Mouse (Mus musculus) midbrain, embryonic 13.5 days (tissue): ENCODE measurements around the gene Vmo1. TPM values are rescaled to one million over a fixed set of nuclear protein-coding genes. Genes with fewer than 3 reads are reported as not detected.
"Not testable (repeated sequence)": the region's sequence is repeated elsewhere in the genome, so short reads cannot be mapped to it uniquely, and the experiment has no call there.

Experiments
- ATAC-seq: fragments of 200-750 bp; cut with Nextera tagmentation; 2 replicates; pipeline ENCODE4 v1.8.0; 2017; ENCODE audit warnings: mild to moderate bottlenecking, moderate TSS enrichment, moderate library complexity
- H3K27ac ChIP-seq: fragments of 300-500 bp; sonication (generic); 2 replicates; pipeline ENCODE4 v1.5.1; 2015; ENCODE audit warnings: inconsistent platforms, mild to moderate bottlenecking, moderate library complexity
- H3K27me3 ChIP-seq: fragments of 300-500 bp; sonication (generic); 2 replicates; pipeline ENCODE4 v1.6.1; 2015; ENCODE audit warnings: mild to moderate bottlenecking, inconsistent platforms
- H3K36me3 ChIP-seq: fragments of 300-500 bp; sonication (generic); 2 replicates; pipeline ENCODE4 v1.6.1; 2015; ENCODE audit warnings: mild to moderate bottlenecking, inconsistent platforms
- H3K4me1 ChIP-seq: fragments of 300-500 bp; sonication (generic); replicated peaks from 2 replicates; pipeline ENCODE4 v1.6.1; 2015; ENCODE audit warnings: inconsistent platforms
- H3K4me2 ChIP-seq: fragments of 300-500 bp; sonication (generic); replicated peaks from 2 replicates; pipeline ENCODE4 v1.6.1; 2015; ENCODE audit warnings: moderate library complexity, mild to moderate bottlenecking, inconsistent platforms
- H3K4me3 ChIP-seq: fragments of 300-500 bp; sonication (generic); replicated peaks from 2 replicates; pipeline ENCODE4 v1.5.1; 2015; ENCODE audit warnings: mild to moderate bottlenecking, inconsistent platforms
- H3K9ac ChIP-seq: fragments of 300-500 bp; sonication (generic); replicated peaks from 2 replicates; pipeline ENCODE4 v1.6.1; 2015; ENCODE audit warnings: mild to moderate bottlenecking, inconsistent platforms
- H3K9me3 ChIP-seq: fragments of 300-500 bp; sonication (generic); 2 replicates; pipeline ENCODE4 v1.6.1; 2016; ENCODE audit warnings: mild to moderate bottlenecking, inconsistent platforms
- WGBS: fragments of 180-500 bp; shearing (Covaris S2); methylation state at CpG from one replicate; pipeline ENCODE4 v1.1.7; 2015; 5-methylcytosine and 5-hydroxymethylcytosine counted together
- polyA plus RNA-seq: library from polyadenylated mRNA; unstranded; fragments of >200 nt; fragmentation: Nextera tagmentation; extraction: Ambion mirVana; gene quantifications from 2 replicates; pipeline ENCODE4 v1.2.1, GENCODE M21; 2015

The Vmo1 gene
- polyA plus RNA-seq, 1 experiment from 2014 or later = not detected

DNA sequence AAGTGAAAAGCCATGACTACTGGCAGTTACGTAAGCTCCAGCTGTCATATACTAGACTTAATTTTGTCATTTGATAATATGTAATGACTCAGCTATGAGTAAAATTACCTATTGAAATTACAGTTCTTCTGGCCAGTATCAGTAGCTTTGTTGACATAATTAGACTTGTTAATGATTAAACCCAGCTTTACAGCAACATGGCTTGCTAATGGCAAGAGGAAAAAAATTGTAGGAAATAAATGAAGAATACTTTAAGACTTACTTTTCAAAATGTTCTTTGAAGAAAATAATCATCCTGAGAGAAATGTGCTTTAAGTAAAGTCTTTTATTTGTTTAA, 14.0 kb downstream of the Vmo1 start:
- no peaks in the 10 kb centered on the region for H3K4me1 ChIP-seq
- H3K36me3 ChIP-seq = no peaks in the 10 kb centered on the region
- no peaks in the 10 kb centered on the region for H3K27me3 ChIP-seq
- no peaks in the 10 kb centered on the region for H3K9me3 ChIP-seq
- H3K4me2 ChIP-seq = no peak overlapping the region
- no peak for ATAC-seq
- no peak overlapping the region for H3K9ac ChIP-seq
- H3K4me3 ChIP-seq = no peak overlapping the region
- no peak overlapping the region for H3K27ac ChIP-seq
- 95% methylated on average over 1 of the region's 1 CpGs for WGBS

DNA sequence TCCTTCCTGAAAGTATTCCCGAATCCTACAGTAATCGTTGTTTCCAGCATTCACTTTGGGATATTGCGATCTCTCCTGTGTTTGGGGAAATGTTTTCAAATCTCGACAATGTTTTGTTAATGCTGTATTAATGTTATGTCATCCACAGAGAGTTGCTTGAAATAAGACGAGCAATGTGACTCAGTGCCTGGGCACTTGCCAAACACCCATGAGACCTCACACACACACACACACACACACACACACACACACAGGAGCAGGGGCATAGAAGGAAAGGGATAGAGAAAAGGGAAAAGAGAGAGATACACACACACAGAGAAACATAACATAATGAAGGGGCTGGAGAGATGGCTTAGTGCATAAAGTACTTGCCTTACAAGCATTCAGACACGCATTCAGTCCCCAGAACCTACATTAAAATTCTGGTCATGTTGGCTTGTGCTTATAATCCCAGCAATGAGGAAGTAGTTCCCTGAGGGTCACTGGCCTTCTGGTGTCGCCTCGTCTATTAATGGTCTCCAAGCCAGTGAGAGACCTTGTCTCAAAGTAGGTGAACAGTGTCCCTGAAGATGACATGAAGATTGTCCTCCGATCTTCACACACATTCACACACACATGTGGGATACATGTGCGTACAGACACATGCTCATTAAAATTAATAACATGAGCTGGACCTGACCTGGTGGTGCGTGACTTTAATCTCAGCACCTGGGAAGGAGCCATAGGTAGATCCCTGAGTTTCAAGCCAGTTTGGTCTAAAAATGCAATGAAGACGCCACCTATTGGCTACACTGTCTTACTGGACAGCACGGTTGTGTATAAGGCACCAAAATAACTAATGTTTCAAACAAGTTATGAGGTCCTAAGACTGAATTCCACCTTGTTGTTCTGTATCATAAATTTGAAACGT, 14.6 kb downstream of the Vmo1 start:
- Histone ChIP-seq H3K36me3 (no peaks in the 10 kb centered on the region), H3K4me3 (no peak overlapping the region), H3K4me1 (no peaks in the 10 kb centered on the region), H3K9me3 (no peaks in the 10 kb centered on the region), H3K9ac (no peak overlapping the region), H3K4me2 (no peak overlapping the region), H3K27ac (no peak overlapping the region), H3K27me3 (no peaks in the 10 kb centered on the region)
- 66% methylated on average over 14 of the region's 14 CpGs for WGBS
- ATAC-seq = no peak

DNA sequence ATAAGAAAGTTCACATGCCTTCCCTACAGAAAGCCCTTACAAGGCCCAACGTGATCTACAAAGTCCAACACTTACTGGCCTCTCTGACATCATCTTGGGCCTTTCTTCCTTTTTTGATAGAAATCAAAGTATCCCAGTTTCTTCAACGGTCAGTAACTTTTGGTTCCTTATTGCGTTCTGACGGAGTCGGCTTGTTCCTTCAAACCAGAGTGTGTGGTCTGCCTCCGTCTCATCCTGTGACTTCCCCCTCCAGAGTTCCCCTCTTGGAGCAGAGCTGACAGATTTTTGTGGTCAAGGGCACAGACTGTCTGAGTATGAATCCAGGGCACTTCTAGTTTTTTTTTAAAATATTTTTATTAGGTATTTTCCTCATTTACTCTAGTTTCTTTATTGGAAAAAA, 24.7 kb downstream of the Vmo1 start:
- WGBS = 89% methylated on average over 6 of the region's 6 CpGs
- H3K9ac ChIP-seq = no peak overlapping the region
- peaks cover 4% of the 10 kb centered on the region; the same call in 1 of the 2 replicates for H3K9me3 ChIP-seq
- no peaks in the 10 kb centered on the region for H3K36me3 ChIP-seq
- H3K4me2 ChIP-seq = no peak overlapping the region
- no peaks in the 10 kb centered on the region for H3K27me3 ChIP-seq
- no peak for ATAC-seq
- H3K4me3 ChIP-seq = no peak overlapping the region
- no peak overlapping the region for H3K27ac ChIP-seq
- H3K4me1 ChIP-seq = no peaks in the 10 kb centered on the region

DNA sequence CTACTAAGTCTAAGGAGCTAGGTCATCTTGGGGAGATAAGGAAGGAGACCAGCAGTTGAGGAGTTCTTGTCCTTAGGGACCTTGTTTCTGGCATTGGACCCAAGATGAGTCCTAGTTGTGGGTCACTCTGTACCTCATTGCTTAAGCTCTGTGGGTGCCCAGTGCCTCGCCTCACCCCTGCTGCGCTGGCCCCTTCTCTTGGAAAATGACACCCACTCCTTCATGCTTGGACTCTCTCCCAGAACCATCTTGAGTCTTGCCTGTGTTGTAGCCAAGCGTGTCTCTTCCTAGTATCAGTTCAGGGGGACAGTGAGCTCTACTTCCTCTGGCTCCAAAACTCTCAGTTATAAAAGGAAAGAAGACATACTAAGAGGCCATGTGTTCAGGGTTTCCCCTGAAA, 25.3 kb downstream of the Vmo1 start:
- H3K36me3 ChIP-seq = no peaks in the 10 kb centered on the region
- peaks cover 4% of the 10 kb centered on the region; the same call in 1 of the 2 replicates for H3K9me3 ChIP-seq
- H3K9ac ChIP-seq = no peak overlapping the region
- H3K4me1 ChIP-seq = no peaks in the 10 kb centered on the region
- no peak overlapping the region for H3K27ac ChIP-seq
- H3K4me2 ChIP-seq = no peak overlapping the region
- H3K4me3 ChIP-seq = no peak overlapping the region
- no peak for ATAC-seq
- H3K27me3 ChIP-seq = no peaks in the 10 kb centered on the region
- WGBS = 86% methylated on average over 3 of the region's 3 CpGs

DNA sequence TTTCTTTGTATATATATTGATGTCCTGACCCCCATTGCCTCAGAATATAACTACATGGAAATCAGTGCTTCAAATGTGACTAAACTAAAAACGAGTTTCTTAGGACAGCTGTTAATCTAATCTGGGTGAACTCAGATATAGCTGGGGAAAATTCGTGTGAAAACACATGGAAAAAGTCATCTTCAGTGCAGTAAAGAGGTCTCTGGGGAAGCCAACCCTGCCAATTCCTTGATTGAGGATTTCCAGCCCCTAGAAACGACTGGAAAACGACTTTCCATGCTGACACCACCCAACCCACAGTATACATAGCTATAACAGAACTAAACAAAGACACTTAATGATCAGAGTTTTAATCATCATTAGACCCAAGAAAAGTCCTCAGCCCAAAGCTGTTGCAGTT, 26.6 kb downstream of the Vmo1 start:
- Histone ChIP-seq H3K36me3 (no peaks in the 10 kb centered on the region), H3K4me3 (no peak overlapping the region), H3K27me3 (no peaks in the 10 kb centered on the region), H3K27ac (no peak overlapping the region), H3K4me2 (no peak overlapping the region), H3K4me1 (no peaks in the 10 kb centered on the region), H3K9ac (no peak overlapping the region), H3K9me3 (peaks cover 4% of the 10 kb centered on the region; the same call in 1 of the 2 replicates)
- WGBS = 53% methylated on average over 4 of the region's 4 CpGs
- ATAC-seq = no peak

DNA sequence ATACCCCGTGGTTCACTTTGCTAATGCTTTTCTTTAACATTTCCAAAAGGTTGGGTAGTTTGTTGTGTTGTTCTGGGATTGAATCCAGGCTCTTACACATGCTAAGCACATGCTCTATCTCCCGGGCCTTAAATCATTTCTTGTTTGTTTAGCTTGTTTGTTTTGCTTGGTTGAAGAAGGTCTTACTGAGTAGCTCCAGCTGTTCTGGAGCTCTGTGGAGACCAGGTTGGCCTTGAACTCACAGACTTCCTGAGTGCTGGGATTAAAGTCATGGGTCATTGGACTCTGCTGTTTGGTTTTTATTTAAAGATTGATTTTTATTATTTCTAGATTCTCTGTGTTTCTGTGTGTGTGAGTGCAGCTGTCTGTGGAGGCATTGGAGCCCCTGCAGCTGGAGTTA, 28.9 kb downstream of the Vmo1 start:
- no peak for ATAC-seq
- H3K4me2 ChIP-seq = no peak overlapping the region

DNA sequence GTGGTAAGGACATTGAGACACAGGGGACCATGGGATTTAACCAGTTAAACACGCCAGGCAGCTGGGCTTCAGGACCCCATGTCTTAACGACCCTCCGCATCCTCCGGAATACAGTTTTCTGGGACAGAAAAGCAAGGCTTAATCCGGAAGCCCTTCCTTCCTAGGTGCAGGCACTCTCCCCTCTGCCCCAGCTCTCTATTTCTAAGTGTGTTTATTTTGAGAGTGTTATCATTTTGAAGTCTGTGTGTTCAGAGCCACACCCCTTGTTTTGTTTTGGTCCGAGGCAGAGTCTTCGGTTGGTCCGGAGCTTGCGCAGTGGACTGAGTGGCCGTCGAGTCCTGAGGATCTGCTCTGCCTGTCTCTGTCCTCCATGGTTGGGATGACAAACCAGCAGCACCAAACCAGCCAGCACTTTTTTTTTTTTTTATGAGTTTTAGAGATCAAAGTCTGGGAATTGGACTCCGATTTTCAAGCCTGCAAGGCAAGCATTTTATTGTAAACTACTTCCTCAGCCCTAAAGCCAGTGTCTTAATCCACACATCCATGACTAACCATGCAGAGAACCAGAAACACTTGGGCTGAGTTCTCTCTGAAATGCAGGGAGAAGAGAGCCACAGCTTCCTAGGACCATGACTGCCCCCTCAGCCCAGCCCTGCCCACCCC, 39.4 kb downstream of the Vmo1 start:
- no peak overlapping the region for H3K9ac ChIP-seq
- H3K4me1 ChIP-seq = no peaks in the 10 kb centered on the region
- H3K27ac ChIP-seq = no peak overlapping the region
- ATAC-seq = no peak
- H3K4me2 ChIP-seq = no peak overlapping the region
- no peaks in the 10 kb centered on the region for H3K27me3 ChIP-seq
- WGBS = 73% methylated on average over 12 of the region's 12 CpGs
- H3K9me3 ChIP-seq = no peaks in the 10 kb centered on the region
- H3K36me3 ChIP-seq = no peaks in the 10 kb centered on the region
- H3K4me3 ChIP-seq = no peak overlapping the region

More for the DNA sequence above, 28.9 kb downstream of the Vmo1 start:
- H3K9ac ChIP-seq = no peak overlapping the region
- no peaks in the 10 kb centered on the region for H3K27me3 ChIP-seq
- no peaks in the 10 kb centered on the region for H3K4me1 ChIP-seq
- H3K27ac ChIP-seq = no peak overlapping the region
- 58% methylated on average over 2 of the region's 2 CpGs for WGBS
- no peak overlapping the region for H3K4me3 ChIP-seq
- H3K9me3 ChIP-seq = no peaks in the 10 kb centered on the region
- no peaks in the 10 kb centered on the region for H3K36me3 ChIP-seq

DNA sequence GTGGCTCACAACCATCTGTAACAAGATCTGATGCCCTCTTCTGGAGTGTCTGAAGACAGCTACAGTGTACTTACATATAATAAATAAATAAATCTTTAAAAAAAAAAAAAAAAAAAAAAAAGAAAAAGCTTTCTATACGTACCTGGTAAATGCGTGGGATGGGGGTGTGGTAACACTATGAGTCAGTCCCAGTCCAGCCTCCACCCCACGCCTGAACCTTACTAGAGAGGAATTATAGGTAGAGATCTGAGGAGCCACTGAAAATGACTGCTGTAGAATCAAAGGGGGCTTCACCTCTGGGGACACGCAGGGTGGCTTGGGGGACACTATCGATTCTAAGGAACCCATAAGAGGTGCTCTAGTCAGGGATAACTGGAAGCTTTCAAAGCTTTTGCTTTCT, 41.1 kb downstream of the Vmo1 start:
- not testable (repeated sequence) for H3K9me3 ChIP-seq, H3K4me3 ChIP-seq, H3K4me2 ChIP-seq, H3K9ac ChIP-seq, H3K36me3 ChIP-seq, ATAC-seq, H3K27me3 ChIP-seq, H3K27ac ChIP-seq, H3K4me1 ChIP-seq
- 88% methylated on average over 5 of the region's 5 CpGs for WGBS

DNA sequence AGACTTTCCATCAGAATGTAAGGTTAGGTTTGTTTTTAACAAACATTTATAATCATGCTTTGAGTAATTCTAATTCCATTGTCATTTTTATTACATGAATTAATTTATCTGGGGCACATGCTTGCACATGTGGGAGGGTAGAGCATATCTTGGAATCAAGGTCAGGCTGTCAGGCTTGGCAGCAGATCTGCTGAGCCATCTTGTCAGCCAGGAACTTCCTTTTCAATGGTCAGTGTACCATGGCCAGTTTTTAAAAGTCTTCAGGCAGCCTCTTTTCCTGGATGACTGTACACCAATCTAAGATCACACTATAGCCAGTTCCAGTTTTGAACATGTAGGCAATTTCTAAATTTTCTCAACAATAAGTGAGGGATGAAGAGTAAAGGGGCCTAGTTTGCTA, 41.7 kb downstream of the Vmo1 start:
- no peak for ATAC-seq
- no peaks in the 10 kb centered on the region for H3K27me3 ChIP-seq
- no peak overlapping the region for H3K9ac ChIP-seq
- no peak overlapping the region for H3K4me2 ChIP-seq
- no peaks in the 10 kb centered on the region for H3K9me3 ChIP-seq
- H3K27ac ChIP-seq = no peak overlapping the region
- no peaks in the 10 kb centered on the region for H3K4me1 ChIP-seq
- no peaks in the 10 kb centered on the region for H3K36me3 ChIP-seq
- H3K4me3 ChIP-seq = no peak overlapping the region

DNA sequence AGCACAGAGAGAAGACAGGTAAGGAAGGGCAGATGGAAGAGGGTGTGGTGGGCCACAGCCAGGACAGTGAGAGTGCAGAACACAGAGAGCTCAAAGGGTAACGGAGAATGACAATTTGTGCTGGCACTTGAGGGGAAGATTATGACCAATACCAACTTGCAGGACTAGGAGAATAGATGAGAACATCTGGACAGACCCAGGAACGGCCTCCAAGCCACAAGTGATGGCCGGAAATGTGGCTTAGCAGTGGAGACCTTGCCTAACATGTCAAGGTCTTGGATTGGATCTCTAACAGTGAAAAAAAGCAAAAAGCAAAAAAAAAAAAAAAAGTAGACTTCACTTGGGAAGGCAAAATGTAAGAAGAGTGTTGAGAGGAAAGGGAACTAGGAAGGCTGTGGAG, 44.7 kb downstream of the Vmo1 start:
- H3K27ac ChIP-seq = no peak overlapping the region
- H3K9me3 ChIP-seq = no peaks in the 10 kb centered on the region
- no peak overlapping the region for H3K9ac ChIP-seq
- 89% methylated on average over 3 of the region's 3 CpGs for WGBS
- no peaks in the 10 kb centered on the region for H3K36me3 ChIP-seq
- peaks cover 12% of the 10 kb centered on the region for H3K4me1 ChIP-seq
- H3K4me3 ChIP-seq = no peak overlapping the region
- ATAC-seq = no peak
- H3K4me2 ChIP-seq = no peak overlapping the region
- H3K27me3 ChIP-seq = peaks cover 24% of the 10 kb centered on the region

DNA sequence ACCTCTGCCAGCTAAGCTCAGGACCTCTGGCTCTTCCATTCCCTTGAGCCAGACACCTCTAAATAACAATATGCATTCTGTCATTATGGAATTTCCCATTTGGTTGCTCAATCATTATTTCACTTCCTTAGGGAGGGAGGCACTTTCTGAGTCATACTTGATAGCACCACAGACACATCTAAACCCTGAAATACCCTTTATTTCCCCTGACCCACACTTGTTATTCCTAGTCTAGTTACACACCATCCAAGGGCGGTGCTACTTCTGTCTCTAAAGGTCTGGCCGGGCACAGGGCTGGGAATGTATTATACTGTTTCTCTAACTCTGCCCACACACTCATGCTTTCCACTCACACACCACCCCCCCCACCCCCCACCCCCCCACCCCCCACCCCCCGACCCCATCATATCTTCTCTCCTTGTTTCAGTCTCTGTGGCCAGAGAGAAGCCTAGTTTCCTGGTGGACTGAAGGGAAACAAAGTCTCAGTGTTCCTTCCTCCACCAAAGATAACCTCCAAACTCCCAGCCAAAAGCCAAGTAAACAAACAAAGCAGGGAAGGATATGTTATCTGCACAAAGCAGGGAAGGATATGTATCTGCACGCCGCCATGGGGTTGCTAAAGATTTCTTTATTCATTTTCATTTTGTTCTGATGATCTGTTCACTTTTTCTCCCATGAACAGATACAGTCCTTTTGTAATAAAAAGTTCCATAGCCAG, 46.4 kb downstream of the Vmo1 start:
- Histone ChIP-seq H3K27me3 (peaks cover 39% of the 10 kb centered on the region), H3K27ac (no peak overlapping the region), H3K4me2 (no peak overlapping the region), H3K9ac (no peak overlapping the region), H3K36me3 (no peaks in the 10 kb centered on the region), H3K9me3 (no peaks in the 10 kb centered on the region), H3K4me3 (no peak overlapping the region), H3K4me1 (peaks cover 12% of the 10 kb centered on the region)
- ATAC-seq = no peak
- 84% methylated on average over 5 of the region's 5 CpGs for WGBS

DNA sequence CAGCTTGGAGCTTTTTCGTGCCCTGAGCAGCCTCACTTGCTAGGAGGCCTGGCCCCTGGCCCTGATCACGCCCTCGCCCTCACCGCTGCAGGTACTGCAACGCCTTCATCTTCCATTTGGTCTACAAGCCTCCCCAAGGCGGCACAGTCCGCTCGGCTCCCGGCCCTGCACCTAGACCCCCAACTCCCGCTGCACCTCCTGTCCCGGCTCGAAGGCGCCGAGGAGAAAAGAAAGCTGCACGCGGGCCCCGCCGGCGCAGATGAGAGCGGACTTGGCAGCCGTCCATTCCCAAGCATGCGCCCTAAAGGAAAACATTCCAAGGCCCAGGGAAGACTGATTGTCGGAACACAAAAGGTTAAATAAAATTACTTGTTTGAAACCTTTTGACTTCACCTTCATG, 48.6 kb downstream of the Vmo1 start:
- 0 out of 2 replicates have a peak overlapping the region, but pooled peaks have one; percentile 13 for H3K4me3 ChIP-seq

More for the DNA sequence above, 48.6 kb downstream of the Vmo1 start:
- Histone ChIP-seq H3K27ac (no peak overlapping the region), H3K9ac (peak overlapping the region; percentile 39; the same call in 1 of the 2 replicates), H3K36me3 (no peaks in the 10 kb centered on the region), H3K9me3 (no peaks in the 10 kb centered on the region), H3K27me3 (peaks cover 48% of the 10 kb centered on the region), H3K4me2 (peak overlapping the region; percentile 38), H3K4me1 (peaks cover 12% of the 10 kb centered on the region)
- WGBS = 10% methylated on average over 23 of the region's 23 CpGs
- ATAC-seq = no peak
